Mouse (Mus musculus) erythroblast, adult 5-6 weeks (primary cell): ENCODE results near the gene Aspscr1. TPM values are rescaled to one million over a fixed set of nuclear protein-coding genes. Genes with fewer than 3 reads are reported as not detected.

ENCODE experiments used
- ATAC-seq: replicated peaks from 2 replicates; pipeline ENCODE4 v1.8.0; 2016; ENCODE audit warnings: moderate number of reproducible peaks, mild to moderate bottlenecking, moderate TSS enrichment, inconsistent platforms; ENCODE audit not compliant: poor library complexity, low FRiP score, severe bottlenecking
- total RNA-seq, 2 experiments: library from RNA; stranded (forward) in 1 of 2; stranded (reverse) in 1 of 2; fragments of 150-400 nt in 1 of 2; fragments of 200-764, 138-1000 nt in 1 of 2; gene quantifications; 2 replicates each; pipeline versions ENCODE4 v1.2.3 to v1.2.4; 2015 to 2017; ENCODE audit warnings: low replicate concordance in 2 of 2

Gene Aspscr1
- total RNA-seq (2015; ENCODE audit: low replicate concordance), result 16.7 and 17.6 TPM in 2 replicates
- 10.7 and 15.9 TPM in 2 replicates for total RNA-seq (2017; ENCODE audit: low replicate concordance)

DNA sequence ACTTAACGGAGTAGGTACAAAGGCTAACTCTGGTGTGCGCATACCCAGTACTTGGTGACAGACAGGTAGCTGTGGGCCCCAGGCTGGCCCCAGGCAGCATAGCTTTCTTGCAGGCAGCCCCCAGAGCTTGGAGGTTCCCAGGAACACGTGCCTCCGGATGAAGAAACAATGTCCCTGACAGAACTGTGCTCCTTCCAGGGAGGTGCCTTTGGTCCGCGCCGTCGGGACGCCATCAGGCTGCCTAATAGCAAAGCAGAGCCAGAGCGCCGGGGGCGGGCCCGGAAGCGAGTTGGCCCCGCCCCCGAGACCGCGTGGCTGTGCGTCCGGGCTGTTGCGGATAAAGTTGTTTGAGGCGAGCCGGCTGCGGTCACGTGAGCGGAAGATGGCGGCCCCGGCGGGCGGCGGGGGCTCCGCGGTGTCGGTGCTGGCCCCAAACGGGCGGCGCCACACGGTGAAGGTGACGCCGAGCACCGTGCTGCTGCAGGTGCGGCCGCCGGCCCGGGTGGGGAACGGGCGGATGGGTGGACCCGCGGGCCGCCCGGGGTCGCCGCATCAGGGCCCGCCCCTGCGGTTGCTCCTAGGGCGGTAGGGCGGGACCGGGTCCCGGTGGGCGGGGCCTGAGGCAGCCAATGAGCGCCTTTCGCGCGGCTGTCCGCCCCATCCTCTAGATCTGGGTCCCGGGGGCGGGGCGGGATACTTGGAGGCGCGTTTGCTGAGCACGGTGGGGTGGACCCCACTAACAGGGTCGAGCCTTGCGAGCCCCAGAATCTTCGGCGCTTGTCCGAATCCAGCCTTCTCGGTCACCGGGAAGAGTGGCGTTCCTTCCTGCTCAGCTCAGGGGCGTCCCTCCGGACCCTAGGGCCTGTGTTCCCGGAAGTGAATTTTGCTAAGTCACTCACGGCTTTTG lies at the start of gene Aspscr1:
Gene Aspscr1 (plus strand): TSS at position 287 of the 907 bp plus-strand sequence.
- ATAC-seq, result peak; percentile 93

DNA sequence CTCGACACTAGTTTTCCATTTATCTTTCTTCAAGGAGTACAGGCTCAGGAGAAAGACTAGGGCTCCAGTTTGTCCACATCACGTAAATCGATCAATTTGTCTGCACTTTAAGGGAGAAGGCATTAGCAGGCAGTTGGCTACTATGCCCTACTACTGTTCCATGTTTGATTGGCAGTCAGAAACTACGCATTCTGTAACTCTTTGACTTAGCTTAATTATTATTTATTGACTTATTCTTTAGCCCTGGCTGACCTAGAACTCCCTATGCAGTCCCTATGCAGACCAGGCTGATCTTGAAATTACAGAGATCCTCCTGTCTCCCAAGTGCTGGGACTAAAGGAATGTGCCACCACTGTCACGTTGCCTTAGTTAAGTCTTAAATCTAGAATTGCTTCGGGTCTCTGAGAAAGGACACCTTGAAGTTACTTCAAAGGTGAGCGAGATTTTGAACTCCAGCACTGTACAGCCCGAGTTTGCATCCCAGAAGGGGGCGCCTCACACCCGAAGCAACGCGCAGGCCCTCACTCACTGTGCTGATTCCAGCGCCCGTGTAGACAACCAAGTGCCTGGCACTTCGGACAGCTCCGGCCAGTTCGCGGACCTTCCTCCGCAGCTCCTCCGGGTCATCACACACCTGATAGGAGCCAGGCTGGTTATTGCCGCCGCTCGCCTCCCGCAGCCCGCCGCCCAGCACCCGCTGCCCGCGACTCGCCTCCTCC lies 48.7 kb upstream of the Aspscr1 start:
- peak; percentile 60 for ATAC-seq

DNA sequence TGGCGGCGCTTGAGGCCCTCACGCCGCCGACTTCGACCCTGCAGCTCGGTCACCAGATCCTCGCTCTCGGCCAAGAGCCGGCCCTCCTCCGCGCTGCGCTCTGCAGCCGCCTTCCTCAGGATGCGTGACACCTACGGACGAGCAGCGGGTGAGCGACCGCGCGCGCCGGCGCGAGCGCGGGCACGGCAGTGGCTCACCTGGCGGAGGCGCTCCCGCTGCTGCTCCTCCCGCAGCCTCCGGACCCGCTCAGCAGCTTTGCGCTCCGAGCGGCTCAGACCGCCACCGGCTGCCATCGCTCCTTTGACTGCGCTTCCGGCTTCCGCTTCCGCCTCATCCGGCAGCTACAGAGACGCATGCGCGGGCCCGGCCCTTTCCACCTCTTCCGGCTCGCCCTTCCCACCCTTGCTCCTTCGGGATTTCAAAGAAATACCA lies 48.1 kb upstream of the Aspscr1 start:
- ATAC-seq, result peak; percentile 65

GRCm38 (mm10) chr11:120625152-120625775 lies 47.5 kb upstream of the Aspscr1 start, which contains the start of gene Sirt7:
TSS of gene Sirt7 (minus strand) at chr11:120625240.
- no peak for ATAC-seq

- ATAC-seq, result no peak
Observed at GRCm38 (mm10) chr11:120626785-120627467, 45.8 kb upstream of the Aspscr1 start.

DNA sequence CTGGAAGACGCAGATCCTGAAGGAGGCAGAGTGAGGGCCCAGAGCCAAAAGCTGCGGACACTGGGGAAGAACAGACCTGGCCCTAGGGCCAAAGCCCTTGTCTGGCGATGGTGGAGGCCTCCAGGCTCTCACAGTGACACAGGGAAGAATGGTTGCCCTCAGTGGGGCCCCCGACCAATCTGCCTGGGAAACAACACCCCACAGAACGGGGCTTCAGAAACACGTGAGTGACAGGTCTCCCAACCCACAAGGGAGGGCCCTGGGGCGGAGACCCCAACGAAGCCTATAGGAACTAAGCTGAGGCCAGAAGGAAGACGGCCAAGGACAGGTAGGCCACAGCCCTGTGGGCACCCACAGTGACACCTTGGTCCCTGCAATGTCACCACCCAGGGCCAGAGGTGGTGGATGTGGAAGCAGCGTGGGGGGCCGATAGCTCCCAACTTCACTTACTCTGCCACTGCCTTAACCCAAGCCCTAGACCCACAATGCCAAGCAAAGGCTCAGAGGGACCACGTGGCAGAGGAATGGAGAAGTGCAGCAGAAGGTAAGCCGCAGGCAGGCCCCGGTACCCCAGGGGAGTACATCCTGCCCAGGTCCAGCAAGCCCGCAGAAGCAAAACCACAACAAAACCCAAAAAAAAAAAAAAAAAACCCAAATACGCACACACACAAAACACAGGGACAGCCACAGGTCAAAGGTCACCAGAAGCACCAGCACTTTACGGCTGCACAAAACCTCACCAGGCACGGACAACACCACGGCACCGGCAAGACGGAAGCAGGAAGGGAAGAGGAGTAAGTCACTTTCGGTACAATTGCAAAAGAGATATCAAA lies 45.1 kb upstream of the Aspscr1 start:
- no peak for ATAC-seq

- no peak for ATAC-seq
Observed at GRCm38 (mm10) chr11:120628601-120629340, 44.0 kb upstream of the Aspscr1 start.

- peak; percentile 54 for ATAC-seq
Observed at GRCm38 (mm10) chr11:120629341-120629730, 43.4 kb upstream of the Aspscr1 start.

GRCm38 (mm10) chr11:120629911-120630310 lies 42.9 kb upstream of the Aspscr1 start:
- ATAC-seq, result peak; percentile 35

- peak; percentile 15; the same call in 1 of the 2 replicates for ATAC-seq
Observed at GRCm38 (mm10) chr11:120630401-120630871, 42.3 kb upstream of the Aspscr1 start.

- peak; percentile 12; the same call in 1 of the 2 replicates for ATAC-seq
Observed at GRCm38 (mm10) chr11:120630881-120631725, 41.7 kb upstream of the Aspscr1 start.

GRCm38 (mm10) chr11:120631726-120632448 lies 40.9 kb upstream of the Aspscr1 start:
- ATAC-seq, result peak; percentile 44

DNA sequence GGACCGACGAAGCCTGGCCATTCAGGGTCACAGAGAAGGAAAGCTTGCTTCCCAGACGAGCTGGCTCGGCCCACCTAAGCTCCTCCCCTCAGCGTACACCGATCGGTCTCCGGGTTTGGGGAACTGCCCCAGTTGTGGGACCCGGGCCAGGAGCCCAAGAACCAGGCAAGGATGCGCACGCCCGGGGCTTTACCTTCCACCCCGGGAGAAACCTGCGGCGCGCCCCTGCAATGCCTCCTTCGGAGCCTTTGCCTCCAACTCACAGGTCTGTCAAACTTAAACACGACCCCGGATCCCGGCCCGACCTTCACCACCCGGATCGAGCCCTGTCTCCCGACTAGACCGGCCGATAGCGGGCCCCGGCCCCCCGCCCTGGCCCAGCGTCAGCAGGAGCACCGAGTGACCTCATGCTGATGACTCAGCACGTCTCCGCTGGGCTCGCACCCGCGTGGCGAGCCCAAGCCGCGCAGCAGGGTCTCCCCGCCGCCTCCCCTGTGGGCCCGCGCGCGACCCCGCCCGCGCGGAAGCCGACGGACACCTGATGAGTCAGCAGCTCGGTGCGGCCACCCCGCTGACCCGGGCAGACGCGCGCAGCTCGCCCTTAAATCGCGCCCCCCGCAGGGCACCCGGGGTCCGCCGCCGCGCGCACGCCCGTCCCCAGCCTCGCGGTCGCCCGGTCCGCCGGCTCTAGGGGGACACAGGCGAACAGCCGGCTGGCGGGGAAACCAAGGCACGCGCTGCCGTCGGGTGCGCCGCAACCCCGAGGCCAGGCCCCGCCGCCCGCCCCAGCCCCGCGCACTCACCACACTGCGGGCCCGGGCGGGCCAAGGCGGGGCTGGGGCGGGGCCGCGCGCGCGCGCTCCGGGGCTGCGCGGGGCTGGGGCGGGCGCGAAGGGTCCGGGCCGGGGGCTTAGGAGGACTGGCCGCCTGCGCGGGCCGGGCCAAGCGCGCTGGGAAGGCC lies 39.9 kb upstream of the Aspscr1 start:
- ATAC-seq, result peak; percentile 40

- peak; percentile 42 for ATAC-seq
Observed at GRCm38 (mm10) chr11:120633520-120634343, 39.0 kb upstream of the Aspscr1 start, which contains the start of gene Mafg. TSS of gene Mafg (minus strand) at chr11:120633600.
